Mouse (Mus musculus) heart, postnatal 0 days (tissue): ENCODE data around the gene Ccdc121. TPM values are rescaled to one million over a fixed set of nuclear protein-coding genes. Genes with fewer than 3 reads are reported as not detected.
A peak's percentile ranks its signal among the peaks of the same experiment; 100 is the strongest.

Source experiments
- ATAC-seq: fragments of 200-750 bp; cut with Nextera tagmentation; 2 replicates; pipeline ENCODE4 v1.8.0; 2017; ENCODE audit warnings: low read depth, moderate number of reproducible peaks, moderate library complexity; ENCODE audit not compliant: insufficient read depth
- DNase-seq: peaks from one replicate; pipeline ENCODE4 v3.0.0-alpha.2; 2016; ENCODE audit warnings: low spot score
- H3K27ac ChIP-seq: fragments of 300-500 bp; sonication (generic); 2 replicates; pipeline ENCODE4 v1.5.1; 2014; ENCODE audit warnings: low read depth, mild to moderate bottlenecking
- H3K27me3 ChIP-seq: fragments of 300-500 bp; sonication (generic); 2 replicates; pipeline ENCODE4 v1.6.1; 2014; ENCODE audit warnings: low read length, mixed read lengths; ENCODE audit not compliant: control insufficient read depth, insufficient read depth
- H3K36me3 ChIP-seq: fragments of 300-500 bp; sonication (generic); replicated peaks from 2 replicates; pipeline ENCODE4 v1.6.1; 2014; ENCODE audit warnings: low read length, mixed read lengths; ENCODE audit not compliant: control insufficient read depth, insufficient read depth
- H3K4me1 ChIP-seq: fragments of 300-500 bp; sonication (generic); 2 replicates; pipeline ENCODE4 v1.6.1; 2014; ENCODE audit warnings: antibody characterized with exemption; ENCODE audit not compliant: control insufficient read depth, insufficient read depth
- H3K4me2 ChIP-seq: fragments of 300-500 bp; sonication (generic); 2 replicates; pipeline ENCODE4 v1.6.1; 2014; ENCODE audit warnings: low read depth, mild to moderate bottlenecking, low read length, moderate library complexity
- H3K4me3 ChIP-seq: fragments of 300-500 bp; sonication (generic); 2 replicates; pipeline ENCODE4 v1.5.1; 2014; ENCODE audit warnings: low read depth, low read length
- H3K9ac ChIP-seq: fragments of 300-500 bp; sonication (generic); replicated peaks from 2 replicates; pipeline ENCODE4 v1.6.1; 2014; ENCODE audit warnings: low read depth, low read length, mixed read lengths
- H3K9me3 ChIP-seq: fragments of 300-500 bp; sonication (generic); replicated peaks from 2 replicates; pipeline ENCODE4 v1.6.1; 2016; ENCODE audit warnings: low read length; ENCODE audit not compliant: control insufficient read depth
- CTCF ChIP-seq: IDR thresholded peaks from 2 replicates; pipeline ENCODE4 v1.5.1; 2016; ENCODE audit warnings: antibody characterized with exemption, control low read depth, low read depth
- EP300 ChIP-seq: IDR thresholded peaks from 2 replicates; pipeline ENCODE4 v1.6.1; 2016; ENCODE audit warnings: antibody characterized with exemption, low read depth
- WGBS: fragments of 180-500 bp; shearing (Covaris S2); extraction: QIAGEN DNeasy Blood & Tissue Kit; methylation state at CpG from one replicate; pipeline ENCODE4 v1.1.7; 2014; 5-methylcytosine and 5-hydroxymethylcytosine counted together
- polyA plus RNA-seq: library from polyadenylated mRNA; unstranded; fragments of >200 nt; fragmentation: Nextera tagmentation; extraction: Ambion mirVana; gene quantifications from 2 replicates; pipeline ENCODE4 v1.2.1, GENCODE M21; 2015
- total RNA-seq: library from RNA; depleted of rRNA; stranded (reverse); fragments of >200 nt; gene quantifications from 2 replicates; pipeline ENCODE4 v1.2.3, GENCODE M21; 2014; ENCODE audit warnings: low replicate concordance

The Ccdc121 gene
- total and polyA plus RNA-seq, 2 experiments from 2014 or later = 0.16 TPM; not detected in 1

DNA sequence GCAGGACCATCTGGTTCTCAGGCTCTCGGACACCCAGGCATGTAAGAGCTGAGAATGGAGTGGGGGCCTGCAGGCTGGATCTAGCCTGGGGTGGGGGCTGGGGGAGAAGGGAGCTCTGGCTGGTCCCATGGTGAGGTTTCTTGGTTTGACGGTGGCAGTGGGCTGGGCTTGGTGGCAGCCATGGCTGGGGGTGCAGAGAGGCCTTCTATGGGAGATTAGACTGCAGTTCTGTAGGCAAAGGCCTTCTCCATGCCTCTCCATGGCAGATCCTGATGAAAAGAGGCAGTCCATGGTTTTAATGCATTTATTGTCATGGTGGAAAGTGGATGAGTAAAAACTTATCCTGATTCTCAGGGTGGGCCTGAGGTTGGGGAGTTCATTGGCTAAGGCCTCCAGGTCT lies 7.8 kb downstream of the Ccdc121 start:
- DNase-seq = no peak
- Histone ChIP-seq H3K4me3 (no peak overlapping the region), H3K4me2 (no peak overlapping the region), H3K9ac (no peak overlapping the region), H3K4me1 (no peaks in the 10 kb centered on the region), H3K27ac (no peak overlapping the region), H3K9me3 (no peaks in the 10 kb centered on the region), H3K36me3 (no peaks in the 10 kb centered on the region), H3K27me3 (no peaks in the 10 kb centered on the region)
- WGBS = 89% methylated on average over 2 of the region's 2 CpGs
- ATAC-seq = no peak
- TF ChIP-seq EP300 (no peak), CTCF (no peak)

GRCm38 (mm10) chr1:181484696-181485095 lies 26.6 kb downstream of the Ccdc121 start:
- Histone ChIP-seq H3K27ac (no peak overlapping the region), H3K4me1 (no peaks in the 10 kb centered on the region), H3K9ac (no peak overlapping the region), H3K4me3 (no peak overlapping the region), H3K36me3 (no peaks in the 10 kb centered on the region), H3K9me3 (no peaks in the 10 kb centered on the region), H3K4me2 (no peak overlapping the region), H3K27me3 (no peaks in the 10 kb centered on the region)
- WGBS = 67% methylated on average over 5 of the region's 5 CpGs
- ATAC-seq = no peak
- TF ChIP-seq EP300 (no peak), CTCF (no peak)
- no peak for DNase-seq

GRCm38 (mm10) chr1:181476557-181476956 lies 34.7 kb downstream of the Ccdc121 start:
- H3K9me3 ChIP-seq = peaks cover 3% of the 10 kb centered on the region; the same call in 1 of the 2 replicates
- no peak overlapping the region for H3K4me2 ChIP-seq
- H3K27me3 ChIP-seq = no peaks in the 10 kb centered on the region
- H3K36me3 ChIP-seq = no peaks in the 10 kb centered on the region
- peak overlapping the region; percentile 0; the same call in 1 of the 2 replicates for H3K27ac ChIP-seq
- no peaks in the 10 kb centered on the region; the same call in 1 of the 2 replicates for H3K4me1 ChIP-seq
- ATAC-seq (no peak), DNase-seq (no peak)
- 62% methylated on average over 6 of the region's 6 CpGs for WGBS
- no peak overlapping the region for H3K9ac ChIP-seq
- TF ChIP-seq CTCF = no peak
- TF ChIP-seq EP300 = no peak
- no peak overlapping the region for H3K4me3 ChIP-seq

- DNase-seq (peak; percentile 48), ATAC-seq (no peak)
- H3K4me2 ChIP-seq = no peak overlapping the region
- no peak overlapping the region for H3K4me3 ChIP-seq
- no peak overlapping the region for H3K9ac ChIP-seq
- WGBS = 38% methylated on average over 8 of the region's 8 CpGs
- H3K36me3 ChIP-seq = no peaks in the 10 kb centered on the region
- peaks cover 7% of the 10 kb centered on the region for H3K9me3 ChIP-seq
- peak overlapping the region; percentile 0; the same call in 1 of the 2 replicates for H3K27ac ChIP-seq
- no peaks in the 10 kb centered on the region; the same call in 1 of the 2 replicates for H3K4me1 ChIP-seq
- TF ChIP-seq EP300 (no peak), CTCF (no peak)
- H3K27me3 ChIP-seq = no peaks in the 10 kb centered on the region
These were observed 35.1 kb downstream of the Ccdc121 start for GRCm38 (mm10) chr1:181476141-181476540.

GRCm38 (mm10) chr1:181469415-181469814 lies 41.8 kb downstream of the Ccdc121 start:
- DNase-seq = no peak
- ATAC-seq = no peak
- no peak for TF ChIP-seq CTCF
- TF ChIP-seq EP300 = no peak
- Histone ChIP-seq H3K36me3 (no peaks in the 10 kb centered on the region), H3K27me3 (no peaks in the 10 kb centered on the region), H3K4me1 (peaks cover 16% of the 10 kb centered on the region), H3K4me2 (no peak overlapping the region), H3K4me3 (no peak overlapping the region), H3K9ac (no peak overlapping the region), H3K9me3 (peaks cover 14% of the 10 kb centered on the region), H3K27ac (no peak overlapping the region)
- WGBS = 73% methylated on average over 8 of the region's 8 CpGs

DNA sequence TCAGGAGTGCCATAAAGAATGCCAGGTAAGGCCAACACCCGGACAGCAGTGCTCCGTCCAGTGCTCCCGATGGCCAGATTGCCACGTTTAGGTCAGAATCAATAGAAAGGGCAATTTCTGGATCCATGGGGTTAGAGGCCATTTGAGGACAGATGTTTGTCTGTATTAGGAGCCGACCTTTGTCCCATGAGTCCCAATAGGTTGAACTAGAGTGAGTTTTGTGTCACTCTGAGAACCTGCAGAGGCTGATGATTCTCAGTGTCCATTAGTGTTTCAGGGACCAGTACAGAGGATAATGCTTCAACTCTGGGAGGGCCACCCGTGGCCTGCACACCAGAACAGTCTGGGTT lies 44.0 kb downstream of the Ccdc121 start:
- H3K4me2 ChIP-seq = peak overlapping the region; percentile 48
- H3K9ac ChIP-seq = no peak overlapping the region
- ATAC-seq (no peak), DNase-seq (no peak)
- peaks cover 16% of the 10 kb centered on the region for H3K4me1 ChIP-seq
- no peaks in the 10 kb centered on the region for H3K36me3 ChIP-seq
- H3K27me3 ChIP-seq = no peaks in the 10 kb centered on the region
- H3K27ac ChIP-seq = no peak overlapping the region
- TF ChIP-seq EP300 (no peak), CTCF (no peak)
- H3K9me3 ChIP-seq = peaks cover 14% of the 10 kb centered on the region
- H3K4me3 ChIP-seq = no peak overlapping the region
- WGBS = 86% methylated on average over 6 of the region's 6 CpGs
